Mouse (Mus musculus) myocyte (in vitro differentiated cells): ENCODE measurements at regions not wholly inside any gene's neighbourhood (a gene's known extent, or its start where the extent isn't known, plus 50 kb on each side); places are given as distances from the start of the nearest gene placed in this dataset.

Experiments used
- E2F4 ChIP-seq: IDR thresholded peaks from one replicate; pipeline ENCODE4 v1.6.1; 2011; ENCODE audit warnings: mild to moderate bottlenecking, control low read depth, moderate library complexity; ENCODE audit not compliant: insufficient read depth
- MAX ChIP-seq: IDR thresholded peaks from one replicate; pipeline ENCODE4 v1.6.1; 2011; ENCODE audit warnings: low read depth, mild to moderate bottlenecking, control low read depth
- MYOD1 ChIP-seq, 3 experiments: IDR thresholded peaks; one replicate each; pipeline ENCODE4 v1.6.1; 2011; ENCODE audit warnings: control low read depth in 2 of 3, low read depth in 2 of 3, mild to moderate bottlenecking in 2 of 3, moderate library complexity in 1 of 3; ENCODE audit not compliant: insufficient read length in 2 of 3, control insufficient read depth in 1 of 3
- POLR2A ChIP-seq: IDR thresholded peaks from one replicate; pipeline ENCODE4 v1.6.1; 2011; ENCODE audit warnings: low read depth, mild to moderate bottlenecking, control low read depth, moderate library complexity; ENCODE audit not compliant: insufficient read length
- POLR2AphosphoS2 ChIP-seq: IDR thresholded peaks from one replicate; pipeline ENCODE4 v1.6.1; 2011; ENCODE audit warnings: low read depth, control low read depth; ENCODE audit not compliant: insufficient read length
- TCF12 ChIP-seq: IDR thresholded peaks from one replicate; pipeline ENCODE4 v1.6.1; 2011; ENCODE audit warnings: mild to moderate bottlenecking, control low read depth; ENCODE audit not compliant: poor library complexity, insufficient read depth, severe bottlenecking
- USF1 ChIP-seq: IDR thresholded peaks from one replicate; pipeline ENCODE4 v1.6.1; 2011; ENCODE audit warnings: low read depth, mild to moderate bottlenecking, control low read depth, moderate library complexity

DNA sequence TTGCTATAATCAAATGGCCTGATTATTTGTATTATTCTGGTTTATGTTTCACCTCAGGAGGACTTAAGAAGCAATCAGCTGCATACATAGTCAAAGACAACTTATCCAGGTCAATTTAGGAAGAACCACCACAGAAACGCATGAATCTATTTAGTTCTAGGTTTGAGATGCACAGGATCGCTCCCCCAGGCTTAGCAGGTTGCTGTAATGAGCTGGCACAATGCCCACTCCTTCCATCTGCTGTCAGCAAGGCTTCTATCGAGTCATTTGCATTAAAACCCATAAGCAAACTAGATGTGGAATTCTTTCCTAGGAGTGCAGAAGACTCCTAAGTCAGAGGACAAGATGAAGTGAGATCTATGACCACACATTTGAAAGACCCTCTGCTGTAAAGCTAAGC is 455.6 kb downstream of the Tecrl start:
- no peak for TF ChIP-seq TCF12
- no peak for TF ChIP-seq POLR2A
- no peak for TF ChIP-seq POLR2AphosphoS2
- no peak for TF ChIP-seq E2F4
- no peak for TF ChIP-seq MYOD1 (IDR thresholded peaks at IDR 0.05; ENCODE audit: control insufficient read depth in 1 of 3, insufficient read length in 2 of 3, low read depth in 2 of 3)
- TF ChIP-seq USF1, result no peak
- no peak for TF ChIP-seq MAX
